Mouse (Mus musculus): ENCODE results near the gene Bri3. TPM values are rescaled to one million over a fixed set of nuclear protein-coding genes. Genes with fewer than 3 reads are reported as not detected.

The Bri3 gene
- polyA plus RNA-seq, 1 experiment from 2014 or later: 139 TPM

DNA sequence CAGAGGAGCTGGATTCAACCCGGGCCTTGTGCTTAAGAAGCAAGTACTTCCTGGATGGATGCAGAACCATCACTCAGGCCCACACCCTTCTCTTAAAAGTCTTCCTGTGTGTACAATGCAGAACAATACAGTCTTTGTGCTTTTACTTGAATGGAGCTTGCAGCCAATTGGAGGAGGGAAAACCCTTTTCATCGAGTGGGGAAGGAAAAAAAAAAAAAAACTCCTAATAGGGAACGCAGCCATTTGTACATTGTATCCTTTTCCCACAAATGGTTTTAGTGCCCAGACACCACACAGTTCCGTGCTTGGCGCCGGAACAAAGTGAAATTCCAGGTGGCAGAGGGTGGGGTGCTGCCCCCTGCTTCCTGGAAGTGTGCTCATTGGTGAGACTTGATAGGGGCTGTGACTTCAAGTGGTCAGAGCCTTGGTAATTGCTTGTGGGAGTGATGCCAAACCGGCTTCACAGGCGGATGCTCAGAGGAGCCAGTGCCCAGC is 235.5 kb downstream of the Bri3 start:
- Histone ChIP-seq H3K27ac (no peak overlapping the region; the same call in 1 of the 2 replicates), H3K9me3 (0 out of 2 replicates have a peak, but pooled peaks cover 2% of the 10 kb centered on the region), H3K9ac (no peak overlapping the region), H3K4me1 (peaks cover 27% of the 10 kb centered on the region), H3K4me3 (replicated peaks) (no peak overlapping the region), H3K36me3 (replicated peaks) (no peaks in the 10 kb centered on the region), H3K27me3 (peaks cover 3% of the 10 kb centered on the region; the same call in 1 of the 2 replicates), H3K4me2 (no peak overlapping the region; the same call in 1 of the 2 replicates)
- WGBS: 20% methylated on average over 8 of the region's 8 CpGs
- ATAC-seq (ENCODE audit: low FRiP score): peak; percentile 76; the same call in 1 of the 2 replicates

DNA sequence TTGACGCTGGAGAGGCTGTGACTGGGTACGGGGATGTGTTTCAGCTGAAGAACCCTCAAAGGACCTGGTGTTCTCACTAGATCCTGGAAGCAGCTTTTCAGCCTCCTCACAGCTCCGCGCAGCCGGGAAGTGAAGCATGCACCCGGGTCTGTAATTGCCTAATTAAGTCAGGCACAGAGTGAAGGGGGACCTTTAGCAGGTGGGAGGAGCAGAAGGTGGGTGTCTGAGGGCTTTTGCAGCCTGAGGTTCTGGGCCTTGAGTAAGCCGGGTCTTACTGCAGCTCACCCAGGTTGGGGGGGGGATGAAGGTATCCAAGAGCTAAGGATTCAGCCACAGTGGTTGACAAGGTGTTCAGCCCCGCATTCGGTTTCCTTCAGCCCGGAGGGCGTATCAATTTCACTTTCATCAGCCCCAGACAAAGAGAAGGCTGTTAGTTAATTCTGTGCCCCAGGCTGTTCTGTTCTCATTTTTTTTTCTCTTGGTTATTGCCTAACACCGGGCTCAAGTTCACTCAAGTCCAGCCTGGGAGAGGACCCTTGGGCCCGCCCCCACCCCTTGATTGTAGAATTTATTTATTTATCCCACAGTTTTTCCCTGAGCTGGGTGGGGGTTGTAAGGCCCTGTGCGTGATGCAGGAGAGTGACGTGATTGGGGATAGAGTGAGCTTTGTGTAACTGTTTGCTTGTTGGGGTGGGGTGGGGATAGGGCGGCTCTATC is 239.6 kb downstream of the Bri3 start:
- peak; percentile 65; the same call in 1 of the 2 replicates for ATAC-seq (ENCODE audit: low FRiP score)
- Histone ChIP-seq H3K4me2 (peak overlapping the region; percentile 32), H3K27me3 (peaks cover 3% of the 10 kb centered on the region; the same call in 1 of the 2 replicates), H3K36me3 (replicated peaks) (no peaks in the 10 kb centered on the region), H3K4me1 (peaks cover 27% of the 10 kb centered on the region), H3K9me3 (0 out of 2 replicates have a peak, but pooled peaks cover 2% of the 10 kb centered on the region), H3K9ac (no peak overlapping the region), H3K27ac (peak overlapping the region; percentile 11; the same call in 1 of the 2 replicates), H3K4me3 (replicated peaks) (no peak overlapping the region)
- WGBS: 26% methylated on average over 16 of the region's 16 CpGs

DNA sequence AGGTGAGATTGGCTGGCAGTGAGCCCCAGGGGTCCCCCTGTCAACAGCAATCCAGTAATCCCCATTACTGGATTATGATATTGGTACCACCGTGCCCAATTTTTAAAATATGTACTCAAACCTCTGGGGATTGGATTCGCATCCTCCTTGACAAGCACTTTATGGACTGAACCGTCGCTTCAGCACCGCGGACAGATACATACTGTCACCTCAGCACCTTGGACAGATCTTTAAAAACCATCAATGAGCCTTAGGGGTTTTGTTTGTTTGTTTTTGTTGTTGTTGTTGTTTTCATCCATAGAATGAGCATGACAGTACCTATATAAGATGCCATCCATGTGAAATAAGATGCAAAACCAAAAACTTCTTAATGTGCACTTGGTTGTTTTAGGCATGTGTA is 247.1 kb downstream of the Bri3 start:
- Histone ChIP-seq H3K4me2 (no peak overlapping the region), H3K9me3 (no peaks in the 10 kb centered on the region), H3K27me3 (peaks cover 9% of the 10 kb centered on the region; the same call in 1 of the 2 replicates), H3K36me3 (replicated peaks) (no peaks in the 10 kb centered on the region), H3K4me3 (replicated peaks) (no peak overlapping the region), H3K9ac (no peak overlapping the region), H3K27ac (no peak overlapping the region), H3K4me1 (no peaks in the 10 kb centered on the region)
- no peak for ATAC-seq (ENCODE audit: low FRiP score)
- 20% methylated on average over 6 of the region's 6 CpGs for WGBS

Other genes starting within 250 kb of the Bri3 start
- 110 and 113 TPM in 2 replicates for gene Ccz1, start 229.6 kb upstream of the Bri3 start, polyA plus RNA-seq (2016; fragmentation: Nextera tagmentation; extraction: Ambion mirVana)
- not detected in 2 replicates for gene Ocm, start 217.8 kb upstream of the Bri3 start, polyA plus RNA-seq (2016; fragmentation: Nextera tagmentation; extraction: Ambion mirVana)
- 9.5 and 10.3 TPM in 2 replicates for gene Lmtk2, start 144.0 kb upstream of the Bri3 start, polyA plus RNA-seq (2016; fragmentation: Nextera tagmentation; extraction: Ambion mirVana)
- 0.09 and 0.13 TPM in 2 replicates for gene Bhlha15, start 54.2 kb upstream of the Bri3 start, polyA plus RNA-seq (2016; fragmentation: Nextera tagmentation; extraction: Ambion mirVana)
- gene Tecpr1, start 20.8 kb upstream of the Bri3 start, polyA plus RNA-seq (2016; fragmentation: Nextera tagmentation; extraction: Ambion mirVana): 31.7 and 32.3 TPM in 2 replicates
- gene Baiap2l1, start 113.7 kb downstream of the Bri3 start, polyA plus RNA-seq (2016; fragmentation: Nextera tagmentation; extraction: Ambion mirVana): 2.6 and 2.9 TPM in 2 replicates